Mouse (Mus musculus) CH12.LX (cell line): ENCODE data around the gene Card10. TPM values are rescaled to one million over a fixed set of nuclear protein-coding genes. Genes with fewer than 3 reads are reported as not detected.

ENCODE experiments used
- DNase-seq: peaks from one replicate; pipeline ENCODE4 v3.0.0-alpha.2; 2013; ENCODE audit errors: extremely low read depth
- H3K27ac ChIP-seq: 2 replicates; pipeline ENCODE4 v1.5.1; 2012; ENCODE audit warnings: low read depth, mild to moderate bottlenecking, control low read depth, moderate library complexity; ENCODE audit not compliant: insufficient read depth
- H3K27me3 ChIP-seq: replicated peaks from 2 replicates; pipeline ENCODE3; 2012; ENCODE audit warnings: inconsistent platforms
- H3K36me3 ChIP-seq, 2 experiments: replicated peaks in 1 of 2; 2 replicates each; pipeline versions ENCODE3 to v1.6.1; 2012; ENCODE audit warnings: inconsistent platforms in 1 of 2, low read length in 1 of 2, mild to moderate bottlenecking in 1 of 2, mixed read lengths in 1 of 2, moderate library complexity in 1 of 2; ENCODE audit not compliant: control insufficient read depth in 1 of 2, insufficient read depth in 1 of 2
- H3K4me1 ChIP-seq, 2 experiments: 2 replicates each; pipeline ENCODE4 v1.6.1; 2012; ENCODE audit warnings: inconsistent platforms in 1 of 2, moderate library complexity in 1 of 2; ENCODE audit not compliant: insufficient read depth in 2 of 2, control insufficient read depth in 1 of 2
- H3K4me2 ChIP-seq: 2 replicates; pipeline ENCODE4 v1.6.1; 2012; ENCODE audit warnings: low read depth, mild to moderate bottlenecking, control low read depth; ENCODE audit not compliant: poor library complexity, insufficient read depth, severe bottlenecking
- H3K4me3 ChIP-seq, 3 experiments: fragments of 150-350 bp in 1 of 3; sonication (generic) in 1 of 3; replicated peaks in 1 of 3; 2 replicates each; pipeline versions ENCODE3 to v1.5.1; 2011 to 2012; ENCODE audit warnings: low read depth in 2 of 3, low read length in 2 of 3, mild to moderate bottlenecking in 2 of 3, moderate library complexity in 2 of 3, control low read depth in 1 of 3, improper control_type of control experiment in 1 of 3, inconsistent platforms in 1 of 3, mixed read lengths in 1 of 3; ENCODE audit not compliant: poor library complexity in 1 of 3
- H3K79me2 ChIP-seq: replicated peaks from 2 replicates; pipeline ENCODE4 v1.6.1; 2012; ENCODE audit warnings: mild to moderate bottlenecking, moderate library complexity; ENCODE audit not compliant: control insufficient read depth, poor library complexity, insufficient read depth, severe bottlenecking; ENCODE audit errors: extremely low read depth
- H3K9ac ChIP-seq: 2 replicates; pipeline ENCODE4 v1.6.1; 2012; ENCODE audit warnings: low read depth, mild to moderate bottlenecking, control low read depth, moderate library complexity; ENCODE audit not compliant: insufficient read depth
- H3K9me3 ChIP-seq: replicated peaks from 2 replicates; pipeline ENCODE3; 2012; ENCODE audit warnings: low read length, inconsistent platforms, mixed read lengths
- BHLHE40 ChIP-seq: IDR thresholded peaks from 2 replicates; pipeline ENCODE4 v1.6.1; 2011; ENCODE audit warnings: mild to moderate bottlenecking, low read depth, low read length, improper control_type of control experiment
- CHD2 ChIP-seq: IDR thresholded peaks from 2 replicates; pipeline ENCODE4 v1.6.1; 2011; ENCODE audit warnings: low read length, improper control_type of control experiment
- CTCF ChIP-seq, 2 experiments: IDR thresholded peaks in 1 of 2; conservative IDR thresholded peaks in 1 of 2; 2 replicates each; pipeline ENCODE4 v1.5.1; 2011 to 2012; ENCODE audit warnings: low read depth in 2 of 2, low read length in 2 of 2, improper control_type of control experiment in 1 of 2, inconsistent platforms in 1 of 2, mild to moderate bottlenecking in 1 of 2, moderate library complexity in 1 of 2
- ELF1 ChIP-seq: IDR thresholded peaks from 2 replicates; pipeline ENCODE4 v1.6.1; 2014; ENCODE audit warnings: low read depth, mild to moderate bottlenecking, inconsistent platforms, low read length, improper control_type of control experiment
- EP300 ChIP-seq: IDR thresholded peaks from 2 replicates; pipeline ENCODE4 v1.6.1; 2011; ENCODE audit warnings: low read length, improper control_type of control experiment
- ETS1 ChIP-seq: conservative IDR thresholded peaks from 2 replicates; pipeline ENCODE4 v1.6.1; 2012; ENCODE audit warnings: low read depth, mild to moderate bottlenecking, inconsistent platforms, low read length, improper control_type of control experiment, moderate library complexity
- IRF4 ChIP-seq: IDR thresholded peaks from 2 replicates; pipeline ENCODE4 v1.6.1; 2014; ENCODE audit warnings: low read depth, mild to moderate bottlenecking, inconsistent platforms, low read length, improper control_type of control experiment
- JUND ChIP-seq: conservative IDR thresholded peaks from 2 replicates; pipeline ENCODE4 v1.6.1; 2011; ENCODE audit warnings: low read depth, low read length, improper control_type of control experiment
- MAX ChIP-seq: IDR thresholded peaks from 2 replicates; pipeline ENCODE4 v1.6.1; 2011; ENCODE audit warnings: low read length, improper control_type of control experiment
- MEF2A ChIP-seq: IDR thresholded peaks from 2 replicates; pipeline ENCODE4 v1.6.1; 2014; ENCODE audit warnings: low read depth, mild to moderate bottlenecking, inconsistent platforms, low read length, improper control_type of control experiment, borderline replicate concordance
- MYC ChIP-seq: IDR thresholded peaks from 2 replicates; pipeline ENCODE4 v1.6.1; 2011; ENCODE audit warnings: low read depth, mild to moderate bottlenecking, improper control_type of control experiment, low read length
- PAX5 ChIP-seq: IDR thresholded peaks from 2 replicates; pipeline ENCODE4 v1.6.1; 2012; ENCODE audit warnings: low read length, inconsistent platforms, mixed read lengths
- POLR2AphosphoS2 ChIP-seq: IDR thresholded peaks from 2 replicates; pipeline ENCODE4 v1.6.1; 2011; ENCODE audit warnings: low read depth, low read length, improper control_type of control experiment
- RAD21 ChIP-seq: IDR thresholded peaks from 2 replicates; pipeline ENCODE4 v1.6.1; 2011; ENCODE audit warnings: low read depth, mild to moderate bottlenecking, low read length, improper control_type of control experiment, moderate library complexity
- RCOR1 ChIP-seq: conservative IDR thresholded peaks from 2 replicates; pipeline ENCODE4 v1.6.1; 2012; ENCODE audit warnings: low read depth, mild to moderate bottlenecking, inconsistent platforms, low read length, improper control_type of control experiment
- SIN3A ChIP-seq: IDR thresholded peaks from 2 replicates; pipeline ENCODE4 v1.6.1; 2012; ENCODE audit warnings: low read length, improper control_type of control experiment, inconsistent platforms
- TCF12 ChIP-seq: IDR thresholded peaks from 2 replicates; pipeline ENCODE4 v1.6.1; 2014; ENCODE audit warnings: low read depth, mild to moderate bottlenecking, inconsistent platforms, low read length, improper control_type of control experiment
- USF1 ChIP-seq: IDR thresholded peaks from 2 replicates; pipeline ENCODE4 v1.6.1; 2014; ENCODE audit warnings: low read depth, mild to moderate bottlenecking, inconsistent platforms, low read length, improper control_type of control experiment
- USF2 ChIP-seq: conservative IDR thresholded peaks from 2 replicates; pipeline ENCODE4 v1.6.1; 2011; ENCODE audit warnings: low read depth, low read length, improper control_type of control experiment
- ZNF384 ChIP-seq: IDR thresholded peaks from 2 replicates; pipeline ENCODE4 v1.6.1; 2012; ENCODE audit warnings: low read depth, low read length, improper control_type of control experiment, inconsistent platforms
- dilution Hi-C: fragments of 300-500 bp; cut with MboI; formaldehyde crosslinking; loops from 2 replicates; pipeline ENCODE4 v1.14.3; 2020; ENCODE audit warnings: low sequenced_read_pairs; ENCODE audit not compliant: extremely low pct_unique_long_range_greater_than_20kb, extremely low pct_ligation_motif_present
- in situ Hi-C: fragments of 300-500 bp; cut with MboI; formaldehyde crosslinking; loops from 3 replicates; pipeline ENCODE4 v1.14.3; 2019; ENCODE audit warnings: low sequenced_read_pairs, low pct_ligation_motif_present, low pct_unique_long_range_greater_than_20kb, mixed read lengths
- polyA plus RNA-seq: library from polyadenylated mRNA; unstranded; fragments of >175 nt; gene quantifications from 2 replicates; pipeline ENCODE4 v1.2.1, GENCODE M21; 2012; ENCODE audit warnings: low read depth; ENCODE audit not compliant: insufficient read length
- total RNA-seq, 2 experiments: library from RNA; depleted of rRNA; stranded (reverse); fragments of 300-350 nt in 1 of 2; fragments of >200 nt in 1 of 2; gene quantifications; 2 replicates each; pipeline ENCODE4 v1.2.3; 2012 to 2014

The Card10 gene
- total and polyA plus RNA-seq, 3 experiments, result 0.08 TPM; not detected in 2

DNA sequence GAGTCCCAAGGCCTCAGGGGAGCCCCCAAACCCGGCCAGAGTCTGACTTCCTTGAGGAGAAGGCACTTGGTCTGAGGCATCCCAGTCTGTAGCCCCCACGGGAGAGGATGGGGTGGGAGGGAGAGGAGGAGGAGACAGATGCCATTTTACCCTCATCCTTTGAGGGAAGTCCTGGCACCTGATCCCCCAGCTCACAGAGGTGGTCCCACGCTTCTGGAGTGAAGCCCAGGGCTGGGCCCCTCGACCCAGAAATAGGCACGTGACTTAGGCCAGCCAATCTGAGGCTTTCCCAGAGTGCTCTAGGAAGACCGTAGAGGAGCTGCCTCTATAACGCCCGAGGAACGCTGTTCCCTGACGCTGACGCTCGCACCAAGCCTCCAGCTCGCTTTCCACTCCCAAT, 41.7 kb downstream of the Card10 start:
- no peaks in the 10 kb centered on the region for H3K79me2 ChIP-seq
- H3K36me3 ChIP-seq, result peaks cover 27 to 90% of the 10 kb centered on the region in 2 experiments
- H3K4me1 ChIP-seq, result peaks cover 24 to 68% of the 10 kb centered on the region in 2 experiments
- H3K27me3 ChIP-seq, result no peaks in the 10 kb centered on the region
- no peak for TF ChIP-seq ZNF384
- TF ChIP-seq, all 38 proteins: peak for 0
- no peak for DNase-seq
- dilution Hi-C loops (no loop called here), in situ Hi-C loops (no loop called here)
- H3K4me2 ChIP-seq, result no peak overlapping the region
- H3K9ac ChIP-seq, result no peak overlapping the region
- no peaks in the 10 kb centered on the region for H3K9me3 ChIP-seq
- H3K27ac ChIP-seq, result no peak overlapping the region
- no peak overlapping the region for H3K4me3 ChIP-seq

DNA sequence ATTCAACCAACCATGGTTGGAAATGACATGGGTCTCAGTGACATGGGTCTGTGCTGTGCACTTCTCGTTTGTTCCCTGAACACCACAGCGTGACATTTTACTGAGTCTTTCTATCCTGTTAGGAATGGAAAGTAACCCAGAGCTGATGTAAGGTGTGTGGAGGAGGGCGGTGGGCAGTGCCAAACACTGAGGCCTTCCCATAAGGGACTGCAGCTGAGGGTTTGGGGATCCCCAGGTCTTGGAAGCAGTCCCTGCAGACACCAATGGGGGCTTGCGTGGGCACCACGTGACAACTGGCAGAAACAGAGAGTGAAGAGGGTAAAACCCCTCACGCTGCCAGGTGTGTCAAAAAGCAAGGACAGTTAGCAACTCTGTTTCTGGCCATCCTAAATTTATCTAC, 44.7 kb downstream of the Card10 start:
- peak; percentile 70 for TF ChIP-seq SIN3A
- peak; percentile 72 for TF ChIP-seq MEF2A
- no peak for TF ChIP-seq PAX5
- TF ChIP-seq RCOR1, result 0 out of 2 replicates have a peak, but pooled peaks have one; percentile 54
- peak; percentile 77 for TF ChIP-seq TCF12
- TF ChIP-seq EP300, result peak; percentile 64
- TF ChIP-seq RAD21, result no peak
- TF ChIP-seq ELF1, result no peak
- TF ChIP-seq USF2, result peak; percentile 80
- no peak; the same call in 1 of the 2 replicates for TF ChIP-seq CHD2
- peak; percentile 89 for TF ChIP-seq USF1
- TF ChIP-seq POLR2AphosphoS2, result no peak
- no peak for TF ChIP-seq MYC
- TF ChIP-seq BHLHE40, result peak; percentile 69
- TF ChIP-seq CTCF (conservative IDR thresholded peaks at IDR 0.05 in 1 of 2, IDR thresholded peaks at IDR 0.05 in 1 of 2; ENCODE audit: low read depth in 2 of 2, low read length in 2 of 2), result no peak
- TF ChIP-seq IRF4, result peak; percentile 66; the same call in 1 of the 2 replicates
- peak; percentile 92 for TF ChIP-seq MAX
- TF ChIP-seq ETS1, result peak; percentile 89
- TF ChIP-seq JUND, result no peak
- TF ChIP-seq, all 38 proteins: peak for 11
- dilution Hi-C loops, result no loop called here
- H3K4me1 ChIP-seq, result peaks cover 30 to 84% of the 10 kb centered on the region in 2 experiments
- no peaks in the 10 kb centered on the region for H3K79me2 ChIP-seq
- H3K4me3 ChIP-seq, result no peak overlapping the region
- H3K36me3 ChIP-seq, result peaks cover 20 to 91% of the 10 kb centered on the region in 2 experiments
- in situ Hi-C loops, result no loop called here
- peak overlapping the region; percentile 8; the same call in 1 of the 2 replicates for H3K4me2 ChIP-seq
- no peaks in the 10 kb centered on the region for H3K27me3 ChIP-seq
- no peak overlapping the region for H3K9ac ChIP-seq
- DNase-seq, result peak; percentile 86
- H3K9me3 ChIP-seq, result no peaks in the 10 kb centered on the region
- H3K27ac ChIP-seq, result peak overlapping the region; percentile 70
